In genomic region chr7:27360749-27361148, GRCm38 (mm10) we compare ENCODE assay signal across 10 mouse cellular contexts. TPM values are rescaled to one million over a fixed set of nuclear protein-coding genes. Genes with fewer than 3 reads are reported as not detected.
DNase-seq lines count a peak whose midpoint lies in the region; ATAC-seq lines count a peak whose summit lies in the region.
"Had no signal": no experiment of that assay in that cellular context is flagged by ENCODE, and none has a peak within 500 bp of the region (broad histone marks: within the 10 kb centered on the region; RNA-seq: fewer than 3 reads in every experiment).

No protein-coding gene starts in this region.

- no peak for ATAC-seq in neural tube, embryonic 11.5 days (ENCODE audit: insufficient read depth, low FRiP score, low TSS enrichment)
- ATAC-seq in limb, embryonic 13.5 days (ENCODE audit: low FRiP score, low read depth): no peak
- ATAC-seq in neural tube, embryonic 15.5 days (ENCODE audit: low FRiP score): no peak

- H3K27ac ChIP-seq in neural tube, embryonic 11.5 days (ENCODE audit: low read depth, low read length): no peak overlapping the region
- no peak overlapping the region for H3K27ac ChIP-seq in limb, embryonic 13.5 days
- H3K27ac ChIP-seq in neural tube, embryonic 15.5 days (replicated peaks): no peak overlapping the region

- H3K9me3 ChIP-seq in neural tube, embryonic 11.5 days (ENCODE audit: control insufficient read depth, low read length): no peaks in the 10 kb centered on the region
- H3K9me3 ChIP-seq in limb, embryonic 13.5 days: no peaks in the 10 kb centered on the region
- no peaks in the 10 kb centered on the region for H3K9me3 ChIP-seq in neural tube, embryonic 15.5 days (replicated peaks)

- H3K27me3 ChIP-seq in neural tube, embryonic 11.5 days (ENCODE audit: control insufficient read depth, insufficient read depth, low read length): peaks cover 56% of the 10 kb centered on the region
- peaks cover 67% of the 10 kb centered on the region for H3K27me3 ChIP-seq in limb, embryonic 13.5 days
- peaks cover 68% of the 10 kb centered on the region for H3K27me3 ChIP-seq in neural tube, embryonic 15.5 days (replicated peaks)

- 55% methylated on average over 6 of the region's 6 CpGs for WGBS in neural tube, embryonic 11.5 days
- WGBS in limb, embryonic 13.5 days: 52% methylated on average over 6 of the region's 6 CpGs
- WGBS in neural tube, embryonic 15.5 days: 57% methylated on average over 6 of the region's 6 CpGs

- no peaks in the 10 kb centered on the region; the same call in 1 of the 2 replicates for H3K4me1 ChIP-seq in neural tube, embryonic 11.5 days (ENCODE audit: control insufficient read depth, insufficient read depth, low read length)
- peaks cover 21% of the 10 kb centered on the region for H3K4me1 ChIP-seq in limb, embryonic 13.5 days
- H3K4me1 ChIP-seq in neural tube, embryonic 15.5 days: peaks cover 14% of the 10 kb centered on the region

- peak overlapping the region; percentile 8 for H3K4me3 ChIP-seq in neural tube, embryonic 11.5 days (ENCODE audit: low read depth, low read length)
- H3K4me3 ChIP-seq in limb, embryonic 13.5 days: peak overlapping the region; percentile 10; the same call in 1 of the 2 replicates
- peak overlapping the region; percentile 54; the same call in 1 of the 2 replicates for H3K4me3 ChIP-seq in neural tube, embryonic 15.5 days (replicated peaks)

- no peak overlapping the region for H3K9ac ChIP-seq in neural tube, embryonic 11.5 days (ENCODE audit: low read length)
- no peak overlapping the region for H3K9ac ChIP-seq in limb, embryonic 13.5 days
- no peak overlapping the region for H3K9ac ChIP-seq in neural tube, embryonic 15.5 days (replicated peaks)

- H3K36me3 ChIP-seq in neural tube, embryonic 11.5 days (ENCODE audit: control insufficient read depth, insufficient read depth, low read length): no peaks in the 10 kb centered on the region
- no peaks in the 10 kb centered on the region for H3K36me3 ChIP-seq in limb, embryonic 13.5 days
- peaks cover 2% of the 10 kb centered on the region for H3K36me3 ChIP-seq in neural tube, embryonic 15.5 days

- peak; percentile 73 for DNase-seq in heart, adult 11 months
- DNase-seq in heart, adult 8-10 months (ENCODE audit: low spot score): no peak
- no peak for DNase-seq in neural tube, embryonic 11.5 days (ENCODE audit: low spot score)
- DNase-seq in neural tube, embryonic 10.5 days (ENCODE audit: extremely low spot score, low spot score): no peak
- DNase-seq in cerebellum, postnatal 4 days (ENCODE audit: low spot score in 2 of 2): no peak
- DNase-seq in thymus, postnatal 4 days: no peak

- peak overlapping the region; percentile 71 for H3K4me2 ChIP-seq in neural tube, embryonic 11.5 days (ENCODE audit: low read depth)
- peak overlapping the region; percentile 75 for H3K4me2 ChIP-seq in limb, embryonic 13.5 days (replicated peaks)
- H3K4me2 ChIP-seq in neural tube, embryonic 15.5 days: peak overlapping the region; percentile 79

RNA-seq across cellular contexts. Expression of gene Gm20479, which starts 3.5 kb away (rescaled TPM):
- not detected for total RNA-seq in heart, adult 8-10 months (2022)
- polyA plus RNA-seq in neural tube, embryonic 11.5 days (2014; fragmentation: Nextera tagmentation; extraction: Ambion mirVana): not detected in 2 replicates
- not detected in 2 replicates for polyA plus RNA-seq in limb, embryonic 13.5 days (2015; fragmentation: Nextera tagmentation; extraction: Ambion mirVana)
- not detected in 2 replicates for polyA plus RNA-seq in neural tube, embryonic 15.5 days (2015; fragmentation: Nextera tagmentation; extraction: Ambion mirVana)
- total RNA-seq: left cerebral cortex, postnatal 4 days had no signal
- polyA plus RNA-seq: gonadal fat pad, adult 2 months had no signal

RNA-seq across cellular contexts. Expression of gene Shkbp1, which starts 4.9 kb away (rescaled TPM):
- total RNA-seq in heart, adult 8-10 months (2022): 1 to 10 TPM; 4.8 to 8.0 (median 6.0) TPM
- 52.8 and 55.2 TPM in 2 replicates for polyA plus RNA-seq in neural tube, embryonic 11.5 days (2014; fragmentation: Nextera tagmentation; extraction: Ambion mirVana)
- polyA plus RNA-seq in limb, embryonic 13.5 days (2015; fragmentation: Nextera tagmentation; extraction: Ambion mirVana): 49.2 and 54.5 TPM in 2 replicates
- 28.9 and 33.4 TPM in 2 replicates for polyA plus RNA-seq in neural tube, embryonic 15.5 days (2015; fragmentation: Nextera tagmentation; extraction: Ambion mirVana)

RNA-seq across cellular contexts. Expression of gene Ltbp4, which starts 23.3 kb away (rescaled TPM):
- 100 to 1,000 TPM; 166 to 198 (median 187) TPM for total RNA-seq in heart, adult 8-10 months (2022)
- polyA plus RNA-seq in neural tube, embryonic 11.5 days (2014; fragmentation: Nextera tagmentation; extraction: Ambion mirVana): 7.0 and 8.0 TPM in 2 replicates
- polyA plus RNA-seq in limb, embryonic 13.5 days (2015; fragmentation: Nextera tagmentation; extraction: Ambion mirVana): 25.8 and 29.3 TPM in 2 replicates
- polyA plus RNA-seq in neural tube, embryonic 15.5 days (2015; fragmentation: Nextera tagmentation; extraction: Ambion mirVana): 10.7 and 17.8 TPM in 2 replicates
